ENCODE assay signal across 8 mouse cellular contexts in genomic region chr1:191562823-191563365, GRCm38 (mm10). TPM values are rescaled to one million over a fixed set of nuclear protein-coding genes. Genes with fewer than 3 reads are reported as not detected.
A peak's percentile ranks its signal among the peaks of the same experiment; 100 is the strongest.
DNase-seq lines count a peak whose midpoint lies in the region; ATAC-seq and TF ChIP-seq lines count a peak whose summit lies in the region.

No protein-coding gene starts in this region.

- TF ChIP-seq CTCF in kidney, adult 2 months (conservative IDR thresholded peaks at IDR 0.05; ENCODE audit: insufficient read depth, insufficient read length, low read depth, low read length): 0 out of 2 replicates have a peak, but pooled peaks have one; percentile 1
- no peak for TF ChIP-seq CTCF in lung, adult 2 months (IDR thresholded peaks at IDR 0.05; ENCODE audit: insufficient read depth, low read length)

- ATAC-seq in forebrain, embryonic 13.5 days: no peak

- no peaks in the 10 kb centered on the region for H3K9me3 ChIP-seq in forebrain, embryonic 10.5 days
- H3K9me3 ChIP-seq in forebrain, embryonic 13.5 days (replicated peaks): no peaks in the 10 kb centered on the region

- WGBS in kidney, adult 2 months: 45% methylated on average over 6 of the region's 6 CpGs
- WGBS in lung, adult 2 months: 47% methylated on average over 6 of the region's 6 CpGs
- WGBS in forebrain, embryonic 10.5 days: 84% methylated on average over 6 of the region's 6 CpGs
- WGBS in forebrain, embryonic 13.5 days: 73% methylated on average over 6 of the region's 6 CpGs

- no peak overlapping the region for H3K27ac ChIP-seq in kidney, adult 2 months (ENCODE audit: insufficient read depth, low read depth, low read length)
- no peak overlapping the region for H3K27ac ChIP-seq in forebrain, embryonic 10.5 days
- H3K27ac ChIP-seq in forebrain, embryonic 13.5 days: no peak overlapping the region

- no peaks in the 10 kb centered on the region for H3K36me3 ChIP-seq in kidney, adult 2 months (ENCODE audit: control insufficient read depth, insufficient read depth, low read length)
- H3K36me3 ChIP-seq in forebrain, embryonic 10.5 days (replicated peaks): peaks cover 94% of the 10 kb centered on the region
- peaks cover 39% of the 10 kb centered on the region for H3K36me3 ChIP-seq in forebrain, embryonic 13.5 days (ENCODE audit: poor library complexity, severe bottlenecking)

- H3K4me3 ChIP-seq in kidney, adult 2 months (ENCODE audit: insufficient read depth, low read depth, low read length): no peak overlapping the region
- H3K4me3 ChIP-seq in lung, adult 2 months (replicated peaks; ENCODE audit: extremely low read depth, low read depth, low read length): no peak overlapping the region
- H3K4me3 ChIP-seq in forebrain, embryonic 10.5 days: no peak overlapping the region
- no peak overlapping the region for H3K4me3 ChIP-seq in forebrain, embryonic 13.5 days

- H3K4me2 ChIP-seq in forebrain, embryonic 13.5 days: no peak overlapping the region

- no peaks in the 10 kb centered on the region; the same call in 1 of the 2 replicates for H3K4me1 ChIP-seq in kidney, adult 2 months (ENCODE audit: control insufficient read depth, insufficient read depth, low read length)
- H3K4me1 ChIP-seq in lung, adult 2 months (ENCODE audit: control insufficient read depth, insufficient read depth, low read length): no peaks in the 10 kb centered on the region; the same call in 1 of the 2 replicates
- H3K4me1 ChIP-seq in forebrain, embryonic 10.5 days: no peaks in the 10 kb centered on the region
- no peaks in the 10 kb centered on the region for H3K4me1 ChIP-seq in forebrain, embryonic 13.5 days

- H3K27me3 ChIP-seq in kidney, adult 2 months (replicated peaks; ENCODE audit: control insufficient read depth, insufficient read depth, low read length): no peaks in the 10 kb centered on the region
- no peaks in the 10 kb centered on the region for H3K27me3 ChIP-seq in forebrain, embryonic 10.5 days (ENCODE audit: poor library complexity, severe bottlenecking)
- no peaks in the 10 kb centered on the region for H3K27me3 ChIP-seq in forebrain, embryonic 13.5 days

- no peak overlapping the region for H3K9ac ChIP-seq in forebrain, embryonic 13.5 days

- DNase-seq in kidney, adult 2 months: peak; percentile 66
- DNase-seq in kidney, adult 11 months: no peak
- peak; percentile 66 to 74 for DNase-seq in B cell, adult 2 months
- DNase-seq in MN1 (ENCODE audit: low spot score): peak; percentile 72
- peak; percentile 40 for DNase-seq in embryo, embryonic 10 days (ENCODE audit: low spot score)
- peak; percentile 19 for DNase-seq in lung, adult 2 months
- no peak for DNase-seq in forebrain, embryonic 10.5 days (ENCODE audit: extremely low spot score, low spot score)

- no peak for TF ChIP-seq POLR2A in kidney, adult 2 months (IDR thresholded peaks at IDR 0.05; ENCODE audit: low read depth, low read length)
- no peak for TF ChIP-seq POLR2A in lung, adult 2 months (IDR thresholded peaks at IDR 0.05; ENCODE audit: borderline replicate concordance, extremely low read depth, low read depth, low read length)

RNA-seq across cellular contexts. Expression of gene Dtl, which starts 12.4 kb away (rescaled TPM):
- polyA plus RNA-seq in kidney, adult 2 months (2012; rRNA removed): 0.14 and 0.20 TPM in 2 replicates
- 0.28 and 0.46 TPM in 2 replicates for polyA plus RNA-seq in lung, adult 2 months (2012; rRNA removed)
- polyA plus RNA-seq in forebrain, embryonic 10.5 days (2016; fragmentation: Nextera tagmentation; extraction: Ambion mirVana): 97.9 and 99.8 TPM in 2 replicates
- 44.4 and 51.0 TPM in 2 replicates for polyA plus RNA-seq in forebrain, embryonic 13.5 days (2015; fragmentation: Nextera tagmentation; extraction: Ambion mirVana)

RNA-seq across cellular contexts. Expression of gene Ints7, which starts 12.5 kb away (rescaled TPM):
- polyA plus RNA-seq in kidney, adult 2 months (2012; rRNA removed): 12.2 and 12.7 TPM in 2 replicates
- polyA plus RNA-seq in lung, adult 2 months (2012; rRNA removed): 15.3 and 17.4 TPM in 2 replicates
- polyA plus RNA-seq in forebrain, embryonic 10.5 days (2016; fragmentation: Nextera tagmentation; extraction: Ambion mirVana): 84.2 and 92.6 TPM in 2 replicates
- 57.9 and 62.9 TPM in 2 replicates for polyA plus RNA-seq in forebrain, embryonic 13.5 days (2015; fragmentation: Nextera tagmentation; extraction: Ambion mirVana)

Comparison
In these comparisons a context has a peak if more than half of its experiments do, and no peak if none do; other contexts are left out.
1. DNase-seq: peak in kidney, adult 2 months (single experiment), B cell, adult 2 months (2 of 2), MN1 (single experiment), embryo, embryonic 10 days (single experiment) and lung, adult 2 months (single experiment); none in kidney, adult 11 months (single experiment) and forebrain, embryonic 10.5 days (single experiment).
2. RNA of gene Dtl, which starts 12.4 kb away (polyA plus RNA-seq): 97.9 to 99.8 TPM in forebrain, embryonic 10.5 days and 44.4 to 51.0 TPM in forebrain, embryonic 13.5 days; 0.28 to 0.46 TPM in lung, adult 2 months and 0.14 to 0.20 TPM in kidney, adult 2 months; every median in the first group is over 10 times any median in the second.